Mouse (Mus musculus) liver (tissue): ENCODE measurements at regions not wholly inside any gene's neighbourhood (a gene's known extent, or its start where the extent isn't known, plus 50 kb on each side); places are given as distances from the start of the nearest gene placed in this dataset.
"Not testable (repeated sequence)": the region's sequence is repeated elsewhere in the genome, so short reads cannot be mapped to it uniquely, and the experiment has no call there.

Experiments
- DNase-seq: peaks from one replicate; pipeline ENCODE4 v3.0.0-alpha.2; 2020; ENCODE audit warnings: mixed read lengths

DNA sequence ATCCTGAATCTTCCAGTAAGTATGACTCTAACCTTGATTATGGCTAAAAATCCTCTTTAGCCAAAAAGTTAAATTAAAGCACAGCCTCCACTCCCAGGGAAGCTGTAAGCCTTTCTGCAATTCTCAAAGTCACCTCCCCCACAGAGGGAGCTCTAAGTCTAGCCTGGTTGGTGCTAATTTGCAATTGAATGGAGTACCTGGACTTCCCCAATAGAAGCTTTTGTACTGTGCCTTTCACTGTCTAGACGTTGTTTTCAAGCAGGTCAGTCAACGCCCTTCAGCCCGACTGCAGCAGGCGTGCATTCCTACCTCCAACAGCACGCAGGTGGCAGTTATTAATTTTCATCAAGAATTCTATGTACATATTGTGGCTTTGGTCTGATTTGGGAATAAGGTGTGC, 87.2 kb downstream of the Catsperg2 start:
- not testable (repeated sequence) for DNase-seq

DNA sequence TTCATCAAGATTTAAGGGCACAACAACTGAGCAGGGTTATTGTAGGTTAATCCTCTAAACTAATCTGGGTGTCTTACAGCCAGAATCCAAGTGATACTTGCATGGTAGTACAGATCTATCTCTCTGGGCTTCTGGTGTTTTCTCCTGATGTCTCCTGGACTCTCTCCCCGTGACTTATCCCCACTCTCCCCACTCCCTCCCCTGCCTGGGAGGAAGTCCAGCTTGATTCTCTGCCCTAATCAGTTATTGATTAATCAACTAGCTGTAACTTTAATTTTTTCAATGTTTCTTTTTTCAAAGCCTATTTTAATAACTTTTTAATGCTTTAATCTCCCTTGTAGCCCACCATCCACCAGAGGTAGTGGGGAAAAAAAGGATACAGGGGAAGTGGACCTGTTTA, 83.9 kb upstream of the Sipa1l3 start:
- DNase-seq, result no peak

DNA sequence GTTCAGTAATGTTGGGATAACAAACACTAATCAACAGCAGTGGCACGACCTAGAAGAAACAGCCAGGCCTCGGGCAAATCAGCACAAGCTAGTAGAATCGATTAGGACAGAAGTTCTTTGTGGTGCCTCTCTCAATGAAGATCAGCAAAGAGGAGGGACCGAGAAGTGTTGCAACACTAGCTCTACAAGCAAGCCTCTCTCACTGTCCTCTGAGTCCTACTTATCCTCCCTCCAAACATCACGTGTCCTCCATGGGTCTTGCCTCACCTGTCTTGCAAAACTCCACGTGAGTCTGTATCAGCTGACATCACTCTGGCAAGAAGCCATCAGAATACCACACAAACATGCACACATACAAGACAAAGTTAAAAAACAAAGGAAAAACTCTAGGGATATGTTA, 82.9 kb upstream of the Sipa1l3 start:
- no peak for DNase-seq

DNA sequence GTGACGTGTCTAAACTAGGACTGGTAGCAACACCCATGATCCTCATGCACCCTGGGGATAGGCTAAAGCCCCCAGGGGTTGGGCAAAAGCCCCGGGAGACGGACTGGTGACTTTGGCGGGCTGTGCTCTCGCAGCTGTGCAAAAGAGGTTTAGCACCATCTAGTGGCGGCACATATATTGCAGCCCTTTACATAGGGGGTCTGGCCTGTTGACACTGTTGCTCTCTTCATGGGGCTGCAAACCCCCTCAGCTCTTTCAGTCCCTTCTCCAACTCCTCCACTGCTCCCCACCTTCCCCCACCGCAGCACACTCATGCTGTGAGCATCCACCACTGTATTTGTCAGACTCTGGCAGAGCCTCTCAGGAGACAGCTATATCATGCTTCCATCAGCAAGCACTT, 78.8 kb upstream of the Sipa1l3 start:
- DNase-seq, result peak; percentile 45

DNA sequence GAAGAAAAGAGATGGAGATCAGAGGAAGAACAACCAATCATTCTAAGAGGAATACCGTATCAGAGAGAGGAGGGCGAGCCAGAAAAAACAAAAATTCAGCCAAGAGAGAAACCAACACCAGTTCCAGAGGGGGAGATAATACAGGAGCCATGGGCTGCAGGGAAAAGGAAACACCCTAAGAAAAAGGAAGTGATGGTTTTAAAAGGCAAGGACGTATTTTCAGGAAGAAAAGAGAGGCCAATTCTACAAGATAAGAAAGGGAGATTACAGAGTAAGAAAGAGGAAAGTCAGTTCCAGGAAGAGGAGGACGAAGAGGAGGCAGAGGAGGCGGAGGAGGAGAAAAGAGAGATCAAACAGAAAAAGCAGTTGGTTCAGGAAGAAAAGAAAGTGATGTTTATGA, 59.7 kb upstream of the Sipa1l3 start:
- DNase-seq, result no peak

DNA sequence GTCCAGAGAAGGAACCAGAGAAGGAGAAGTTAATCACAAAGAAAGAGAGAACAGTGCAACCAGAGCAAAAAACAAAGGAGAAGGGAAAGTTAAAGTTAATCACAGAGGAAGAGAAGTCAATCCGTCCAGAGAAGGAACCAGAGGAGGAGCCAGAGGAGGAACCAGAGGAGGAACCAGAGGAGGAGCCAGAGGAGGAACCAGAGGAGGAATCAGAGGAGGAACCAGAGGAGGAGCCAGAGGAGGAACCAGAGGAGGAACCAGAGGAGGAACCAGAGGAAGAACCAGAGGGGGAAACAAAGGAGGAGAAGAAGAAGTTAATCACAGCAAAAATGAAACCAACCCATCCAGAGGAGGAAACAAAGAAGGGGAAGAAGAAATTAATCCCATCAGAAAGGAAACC, 57.2 kb upstream of the Sipa1l3 start:
- no peak for DNase-seq
